Mouse (Mus musculus) heart, postnatal 0 days (tissue): ENCODE results near the gene Usp25.

Experiments used
- CTCF ChIP-seq: IDR thresholded peaks from 2 replicates; pipeline ENCODE4 v1.5.1; 2016; ENCODE audit warnings: antibody characterized with exemption, control low read depth, low read depth
- EP300 ChIP-seq: IDR thresholded peaks from 2 replicates; pipeline ENCODE4 v1.6.1; 2016; ENCODE audit warnings: antibody characterized with exemption, low read depth

GRCm38 (mm10) chr16:76987711-76988110 is 25.8 kb upstream of the Usp25 start:
- no peak for TF ChIP-seq CTCF
- TF ChIP-seq EP300: no peak
